Mouse (Mus musculus) gastrocnemius, postnatal 25 days (tissue): ENCODE data around the gene Ppm1g. TPM values are rescaled to one million over a fixed set of nuclear protein-coding genes. Genes with fewer than 3 reads are reported as not detected.
A peak's percentile ranks its signal among the peaks of the same experiment; 100 is the strongest.

Experiments used
- DNase-seq: peaks from one replicate; pipeline ENCODE4 v3.0.0; 2022
- total RNA-seq, 2 experiments: library from RNA; stranded (reverse); gene quantifications; 1 replicate in 1 of 2; 2 replicates in 1 of 2; pipeline ENCODE4 v1.2.3; 2021

Gene Ppm1g
- total RNA-seq, 2 experiments from 2014 or later, result 32.6 to 35.4 TPM

DNA sequence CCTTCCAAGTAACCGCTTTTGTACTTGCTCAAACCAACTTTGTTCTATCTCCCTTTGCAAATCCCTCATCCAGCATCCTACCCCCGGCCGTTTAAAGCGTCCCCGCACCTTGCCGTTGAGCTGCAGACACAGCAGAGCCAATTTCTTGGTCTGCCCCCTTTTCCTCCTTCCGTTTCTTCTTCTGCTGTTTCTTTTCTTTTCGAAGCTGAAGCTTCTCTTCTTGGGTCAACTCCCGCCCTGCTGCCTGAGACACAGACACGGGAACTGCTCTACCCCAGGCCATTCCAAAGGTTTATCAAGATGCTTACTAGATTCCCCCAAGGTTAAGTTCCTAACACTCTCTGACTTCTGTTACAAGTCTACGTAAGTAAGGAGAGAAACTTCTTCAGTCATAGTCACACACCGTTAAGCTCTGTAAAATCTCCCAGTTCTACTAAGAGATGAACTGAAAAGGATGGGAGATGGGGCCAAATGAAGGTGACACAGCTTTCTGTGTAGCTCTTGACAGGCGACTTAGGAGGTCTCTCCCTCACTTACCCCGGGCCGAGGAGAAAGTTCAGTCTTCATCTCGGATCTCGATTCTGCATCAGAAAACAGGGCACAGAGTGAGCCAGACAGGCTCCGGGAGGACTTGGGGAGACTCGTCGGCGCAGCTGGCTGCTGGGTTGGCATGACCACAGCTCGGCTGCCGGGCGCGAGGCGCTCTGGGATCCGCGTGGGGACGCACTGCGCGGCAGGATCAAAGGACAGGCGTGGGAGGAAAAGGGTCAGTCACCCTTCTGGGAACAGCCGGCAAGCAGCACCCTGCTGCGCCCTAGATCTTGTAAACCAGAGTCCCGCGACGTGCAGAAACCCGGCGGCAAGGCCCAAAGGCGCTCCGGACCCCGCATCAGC is 28.2 kb downstream of the Ppm1g start:
- no peak for DNase-seq

GRCm38 (mm10) chr5:31190201-31190600 is 30.3 kb downstream of the Ppm1g start:
- DNase-seq, result no peak

DNA sequence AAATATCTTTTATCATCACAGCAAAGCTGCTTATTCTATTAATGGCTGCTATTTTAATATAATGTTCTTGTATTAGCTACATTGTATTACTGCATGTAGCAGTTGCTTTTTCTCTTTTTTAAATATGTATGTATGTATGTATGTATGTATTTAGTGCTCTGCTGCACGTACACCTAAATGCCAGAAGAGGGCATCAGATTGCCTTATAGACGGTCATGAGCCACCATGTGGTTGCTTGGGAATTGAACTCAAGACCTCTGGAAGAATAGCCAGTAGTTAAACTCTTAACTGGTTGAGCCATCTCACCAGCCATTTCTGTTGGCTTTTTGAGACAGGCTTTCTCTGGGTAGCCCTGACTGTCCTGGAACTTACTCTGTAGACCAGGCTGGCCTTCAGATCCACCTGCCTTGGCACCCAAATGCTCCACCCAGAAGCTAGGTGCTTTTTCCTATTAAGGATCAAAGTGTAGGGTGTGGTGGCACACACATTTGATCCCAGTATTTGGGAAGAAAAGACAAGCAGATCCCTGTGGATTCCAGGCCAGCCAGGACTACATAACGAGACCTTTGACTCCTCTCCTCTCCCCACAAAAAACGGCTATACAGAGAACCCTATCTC is 32.2 kb downstream of the Ppm1g start:
- DNase-seq, result no peak

GRCm38 (mm10) chr5:31183678-31184077 is 36.8 kb downstream of the Ppm1g start:
- DNase-seq, result no peak

DNA sequence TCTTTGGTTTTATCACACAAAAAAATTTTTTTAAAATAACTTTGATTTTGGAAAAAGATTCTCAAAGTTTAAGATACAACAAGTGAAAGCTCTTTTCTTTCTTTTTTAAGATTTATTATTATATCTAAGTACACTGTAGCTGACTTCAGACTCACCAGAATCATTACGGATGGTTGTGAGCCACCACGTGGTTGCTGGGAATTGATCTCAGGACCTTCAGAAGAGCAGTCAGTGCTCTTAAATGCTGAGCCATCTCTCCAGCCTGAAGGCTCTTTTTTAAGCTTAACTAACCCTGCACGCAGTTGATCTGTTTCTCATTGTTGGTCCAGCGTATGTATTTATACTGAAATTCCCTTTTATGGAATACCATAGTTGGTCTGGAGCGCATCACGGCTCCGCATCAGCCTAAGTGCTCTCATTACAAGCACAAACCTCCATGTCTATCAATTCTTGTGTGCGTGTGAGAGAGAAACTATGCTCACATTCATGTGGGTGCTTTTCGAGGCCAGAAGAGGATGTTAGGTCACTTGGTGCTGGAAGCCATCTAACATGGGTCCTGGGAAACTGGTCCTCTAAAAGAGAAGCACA is 39.2 kb downstream of the Ppm1g start:
- DNase-seq, result no peak

DNA sequence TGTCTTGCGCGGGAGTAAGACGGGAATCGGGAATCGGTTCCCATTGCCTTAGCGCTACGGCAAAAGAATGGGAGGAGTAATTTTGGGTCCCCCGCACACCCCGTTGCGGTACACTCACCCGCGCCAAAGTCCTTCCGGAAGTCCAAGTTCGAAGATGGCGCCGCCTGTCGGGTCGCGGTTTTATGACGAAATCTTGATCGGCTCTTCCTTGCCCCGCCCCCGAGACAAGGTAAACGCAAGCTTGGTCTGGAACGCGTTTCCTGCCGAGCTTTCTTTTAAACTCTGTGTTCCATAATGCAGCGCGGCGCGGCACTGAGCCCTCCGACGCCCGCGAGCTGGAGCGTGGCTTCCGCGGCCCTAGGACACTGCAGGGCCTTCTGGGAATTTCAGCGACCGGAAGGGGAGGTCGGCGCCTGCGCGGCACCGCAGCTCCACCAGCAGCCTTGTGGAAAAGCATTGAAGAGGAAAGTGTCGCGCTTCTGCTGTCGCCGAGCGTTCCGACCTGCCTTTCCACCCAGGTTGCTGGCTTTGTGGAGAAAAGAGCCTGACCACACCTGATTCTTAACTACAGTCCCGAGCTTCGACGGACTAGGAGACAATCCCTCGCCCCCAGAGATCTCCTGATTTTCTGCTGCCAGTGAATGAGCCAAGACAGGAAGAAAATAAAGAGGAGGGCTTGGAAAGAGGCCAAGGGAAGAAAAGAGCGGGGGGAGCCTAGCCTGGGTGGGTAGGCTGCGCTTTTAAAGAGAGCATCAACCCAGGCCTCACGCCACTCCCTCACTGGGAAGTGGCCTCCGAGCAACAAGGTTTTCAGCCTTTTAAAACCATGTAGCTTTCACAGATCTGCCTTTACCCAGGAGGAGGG is 40.5 kb downstream of the Ppm1g start, which contains the start of the genes Gm29609 and Gtf3c2:
Gene Gm29609, minus strand, starts transcription at position 146 of the 865 bp plus-strand sequence.
Gene Gtf3c2, minus strand, starts transcription at position 379 of the 865 bp plus-strand sequence.
- DNase-seq, result peak; percentile 94

- DNase-seq, result no peak
Observed at GRCm38 (mm10) chr5:31179301-31179765, 41.2 kb downstream of the Ppm1g start.

GRCm38 (mm10) chr5:31168630-31169029 is 51.9 kb downstream of the Ppm1g start:
- DNase-seq, result no peak

GRCm38 (mm10) chr5:31164878-31165277 is 55.6 kb downstream of the Ppm1g start:
- DNase-seq, result no peak

- DNase-seq, result no peak
Observed at GRCm38 (mm10) chr5:31162462-31162861, 58.0 kb downstream of the Ppm1g start.

DNA sequence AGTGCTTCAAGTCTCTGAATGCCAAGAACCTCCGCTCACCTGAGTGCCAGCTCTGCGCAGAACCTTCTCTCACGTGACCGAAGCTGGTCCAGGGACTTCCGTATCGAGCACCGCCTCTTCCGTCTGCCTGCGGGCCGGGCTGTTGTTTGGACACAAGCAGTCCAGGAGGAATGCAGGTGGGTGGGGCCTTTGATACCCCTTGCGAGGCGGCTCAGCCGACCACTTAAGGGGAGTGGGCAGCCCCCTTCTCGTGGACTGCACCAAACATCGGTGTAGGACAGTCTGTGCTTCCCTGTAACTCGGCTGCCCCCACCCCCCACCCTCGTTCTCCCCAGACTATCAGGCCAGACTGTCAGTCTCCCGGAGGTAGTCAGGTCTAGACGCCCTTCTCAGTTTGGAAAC is 66.3 kb downstream of the Ppm1g start, which contains the start of gene Mpv17:
Gene Mpv17, minus strand, starts transcription at position 100 of the 402 bp plus-strand sequence.
- DNase-seq, result peak; percentile 80

DNA sequence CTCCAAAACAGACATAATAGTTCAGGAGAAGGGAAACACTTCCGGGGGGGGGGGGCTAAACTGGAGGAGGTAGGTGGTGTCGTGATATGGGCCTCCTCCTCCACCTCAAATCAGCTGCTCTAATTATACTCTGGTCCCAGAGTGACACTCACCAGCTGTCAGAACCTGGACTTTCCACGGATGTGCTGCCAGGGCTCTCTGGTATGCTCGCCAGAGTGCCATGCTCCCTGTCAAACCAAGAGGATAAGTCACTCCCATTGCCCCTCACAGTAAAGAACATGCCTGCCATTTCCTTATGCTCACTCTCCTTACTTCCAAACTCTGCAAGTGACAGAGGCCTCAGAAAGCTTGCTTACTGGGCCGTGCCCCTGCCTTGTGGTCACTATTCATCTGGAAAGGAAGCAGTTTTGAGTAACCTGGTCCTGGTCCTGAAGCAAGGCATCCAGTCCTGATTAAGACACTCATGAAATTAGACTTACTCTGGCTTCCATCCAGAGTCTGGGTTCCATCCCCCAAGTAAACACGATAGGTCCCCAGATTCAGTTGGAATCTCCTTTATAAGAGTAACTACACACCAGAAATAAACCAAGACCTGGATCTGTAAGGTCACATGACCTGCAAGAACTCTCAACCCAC is 66.9 kb downstream of the Ppm1g start:
- DNase-seq, result peak; percentile 48

Other genes with a start within 250 kb of the Ppm1g start
- gene Atraid, start 172.4 kb downstream of the Ppm1g start, total RNA-seq, result 10 to 100 TPM; 41.8 to 44.4 TPM
- gene Slc5a6, start 171.8 kb downstream of the Ppm1g start, total RNA-seq, result 1 to 10 TPM; 2.5 to 3.5 TPM
- gene Cad, start 165.9 kb downstream of the Ppm1g start, total RNA-seq, result 10 to 100 TPM; 19.3 to 25.1 TPM
- not detected for gene Dnajc5g, start 114.4 kb downstream of the Ppm1g start, total RNA-seq
- under 1 TPM in 1 of 2 experiments, not detected in 1; 0.13 TPM for gene Slc30a3, start 112.5 kb downstream of the Ppm1g start, total RNA-seq
- 100 to 1,000 TPM; 303 to 342 TPM for gene Trim54, start 104.0 kb downstream of the Ppm1g start, total RNA-seq
- gene Ucn, start 81.9 kb downstream of the Ppm1g start, total RNA-seq, result not detected
- gene Mpv17, start 66.4 kb downstream of the Ppm1g start, total RNA-seq, result 10 to 100 TPM; 22.9 to 25.6 TPM
- gene Gm29609, start 40.8 kb downstream of the Ppm1g start, total RNA-seq, result under 1 TPM; 0.26 to 0.35 TPM
- gene Gtf3c2, start 40.5 kb downstream of the Ppm1g start, total RNA-seq, result 10 to 100 TPM; 21.8 to 24.5 TPM
- 10 to 100 TPM; 28.3 to 31.1 TPM for gene Snx17, start 27.5 kb downstream of the Ppm1g start, total RNA-seq
- gene Eif2b4, start 27.3 kb downstream of the Ppm1g start, total RNA-seq, result 10 to 100 TPM; 51.5 to 63.1 TPM
- gene Zfp513, start 18.4 kb downstream of the Ppm1g start, total RNA-seq, result 1 to 10 TPM; 5.4 to 5.7 TPM
- 10 to 100 TPM; 52.2 to 55.9 TPM for gene Nrbp1, start 20.2 kb upstream of the Ppm1g start, total RNA-seq
- not detected for gene Gm9970, start 20.5 kb upstream of the Ppm1g start, total RNA-seq
- gene Krtcap3, start 31.0 kb upstream of the Ppm1g start, total RNA-seq, result 1 to 10 TPM; 1.8 to 1.9 TPM
- gene Ift172, start 70.4 kb upstream of the Ppm1g start, total RNA-seq, result 10 to 100 TPM; 21.0 to 24.4 TPM
- 1 to 10 TPM; 1.5 to 3.1 TPM for gene Fndc4, start 75.4 kb upstream of the Ppm1g start, total RNA-seq
- gene Gckr, start 76.8 kb upstream of the Ppm1g start, total RNA-seq, result not detected
- gene Zfp512, start 231.7 kb upstream of the Ppm1g start, total RNA-seq, result 10 to 100 TPM in 1 of 2 experiments, 1 to 10 TPM in 1; 9.2 to 10.0 TPM